Mouse (Mus musculus) stomach, embryonic 15.5 days (tissue): Measurements from ENCODE around the gene Sav1. TPM values are rescaled to one million over a fixed set of nuclear protein-coding genes. Genes with fewer than 3 reads are reported as not detected.
A peak's percentile ranks its signal among the peaks of the same experiment; 100 is the strongest.

Experiments
- ATAC-seq: fragments of 200-750 bp; cut with Nextera tagmentation; 2 replicates; pipeline ENCODE4 v1.8.0; 2017; ENCODE audit warnings: low read depth, moderate number of reproducible peaks, moderate TSS enrichment; ENCODE audit not compliant: insufficient read depth, low FRiP score
- H3K27ac ChIP-seq: fragments of 300-500 bp; sonication (generic); 2 replicates; pipeline ENCODE4 v1.5.1; 2015; ENCODE audit warnings: mild to moderate bottlenecking, inconsistent platforms
- H3K27me3 ChIP-seq: fragments of 300-500 bp; sonication (generic); replicated peaks from 2 replicates; pipeline ENCODE4 v1.6.1; 2015; ENCODE audit warnings: inconsistent platforms
- H3K36me3 ChIP-seq: fragments of 300-500 bp; sonication (generic); 2 replicates; pipeline ENCODE4 v1.6.1; 2015; ENCODE audit warnings: inconsistent platforms
- H3K4me1 ChIP-seq: fragments of 300-500 bp; sonication (generic); 2 replicates; pipeline ENCODE4 v1.6.1; 2015; ENCODE audit warnings: inconsistent platforms
- H3K4me2 ChIP-seq: fragments of 300-500 bp; sonication (generic); 2 replicates; pipeline ENCODE4 v1.6.1; 2015; ENCODE audit warnings: mild to moderate bottlenecking, inconsistent platforms
- H3K4me3 ChIP-seq: fragments of 300-500 bp; sonication (generic); replicated peaks from 2 replicates; pipeline ENCODE4 v1.5.1; 2015; ENCODE audit warnings: inconsistent platforms
- H3K9ac ChIP-seq: fragments of 300-500 bp; sonication (generic); 2 replicates; pipeline ENCODE4 v1.6.1; 2015; ENCODE audit warnings: inconsistent platforms
- H3K9me3 ChIP-seq: fragments of 300-500 bp; sonication (generic); 2 replicates; pipeline ENCODE4 v1.6.1; 2016; ENCODE audit warnings: inconsistent platforms
- WGBS: fragments of 180-500 bp; shearing (Covaris S2); methylation state at CpG from one replicate; pipeline ENCODE4 v1.1.7; 2015; 5-methylcytosine and 5-hydroxymethylcytosine counted together
- polyA plus RNA-seq: library from polyadenylated mRNA; unstranded; fragments of >200 nt; fragmentation: Nextera tagmentation; extraction: Ambion mirVana; gene quantifications from 2 replicates; pipeline ENCODE4 v1.2.1, GENCODE M21; 2015

Sav1 gene
- 6.0 and 7.2 TPM in 2 replicates for polyA plus RNA-seq

DNA sequence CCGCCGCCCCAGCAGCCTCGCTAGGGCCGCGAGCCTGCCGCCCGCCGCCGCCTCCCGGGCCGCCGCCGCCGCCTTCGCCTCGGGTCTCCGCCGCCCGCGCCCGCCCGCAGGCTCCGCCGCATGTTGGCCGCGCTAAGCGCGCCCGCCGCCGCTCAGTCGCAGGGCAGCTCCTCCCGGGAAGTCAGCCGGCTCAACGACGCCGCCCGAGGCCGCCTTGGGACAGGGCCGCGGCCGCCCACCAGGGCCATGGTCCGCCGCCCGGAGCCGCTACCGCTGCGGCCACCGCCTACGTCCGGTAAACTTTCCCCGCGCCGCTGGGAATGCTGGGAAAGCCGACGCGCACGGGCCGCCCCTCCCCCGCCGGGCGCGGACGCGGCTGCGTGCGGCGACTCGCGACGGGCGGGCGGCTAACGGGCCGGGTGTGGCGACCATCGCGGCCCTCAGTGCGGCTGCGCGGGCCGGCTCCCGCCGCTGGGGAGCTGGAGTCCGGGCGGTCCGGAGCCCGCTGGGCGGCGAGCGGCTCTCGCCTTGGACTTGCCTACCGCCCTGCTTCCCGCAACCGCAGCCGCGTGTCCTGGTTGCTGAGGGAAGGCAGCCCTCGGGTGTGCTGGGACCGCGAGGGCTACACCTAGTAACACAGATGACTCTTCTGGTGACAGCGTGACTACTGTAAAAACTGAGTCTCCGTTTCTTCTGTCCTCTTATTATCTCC lies at the start of gene Sav1:
Gene Sav1 (minus strand): TSS at position 217 of the 712 bp plus-strand sequence.
- H3K27ac ChIP-seq, result peak within 1 kb of the TSS; percentile 93
- under 1% methylated on average over 100 of the region's 102 CpGs for WGBS
- H3K4me3 ChIP-seq, result peak within 1 kb of the TSS; percentile 97
- ATAC-seq, result peak; percentile 95
- 0 out of 2 replicates have a peak, but pooled peaks cover 4% of the 10 kb centered on the region for H3K36me3 ChIP-seq
- peak within 1 kb of the TSS; percentile 65 for H3K4me2 ChIP-seq
- H3K9me3 ChIP-seq, result no peaks in the 10 kb centered on the region
- peak within 1 kb of the TSS; percentile 91 for H3K9ac ChIP-seq
- H3K27me3 ChIP-seq, result no peaks in the 10 kb centered on the region
- 0 out of 2 replicates have a peak, but pooled peaks cover 4% of the 10 kb centered on the region for H3K4me1 ChIP-seq

- peaks cover 8% of the 10 kb centered on the region for H3K36me3 ChIP-seq
Observed at GRCm38 (mm10) chr12:70026233-70026632, 39.4 kb upstream of the Sav1 start.

GRCm38 (mm10) chr12:70025431-70025830 lies 38.6 kb upstream of the Sav1 start:
- Histone ChIP-seq H3K9me3 (no peaks in the 10 kb centered on the region), H3K36me3 (peaks cover 14% of the 10 kb centered on the region), H3K4me2 (no peak overlapping the region), H3K27me3 (no peaks in the 10 kb centered on the region), H3K4me1 (no peaks in the 10 kb centered on the region), H3K4me3 (no peak overlapping the region), H3K9ac (no peak overlapping the region), H3K27ac (no peak overlapping the region)
- 88% methylated on average over 6 of the region's 6 CpGs for WGBS
- no peak for ATAC-seq

More at GRCm38 (mm10) chr12:70026233-70026632, 39.4 kb upstream of the Sav1 start:
- Histone ChIP-seq H3K9ac (no peak overlapping the region), H3K4me1 (no peaks in the 10 kb centered on the region), H3K27me3 (no peaks in the 10 kb centered on the region), H3K4me3 (no peak overlapping the region), H3K4me2 (no peak overlapping the region), H3K9me3 (no peaks in the 10 kb centered on the region), H3K27ac (no peak overlapping the region)
- ATAC-seq, result no peak

GRCm38 (mm10) chr12:70023580-70023979 lies 36.8 kb upstream of the Sav1 start:
- no peaks in the 10 kb centered on the region for H3K9me3 ChIP-seq
- no peak for ATAC-seq
- no peak overlapping the region for H3K4me2 ChIP-seq
- peaks cover 23% of the 10 kb centered on the region for H3K36me3 ChIP-seq
- 73% methylated on average over 4 of the region's 4 CpGs for WGBS
- no peak overlapping the region for H3K27ac ChIP-seq
- no peak overlapping the region for H3K4me3 ChIP-seq
- no peak overlapping the region for H3K9ac ChIP-seq
- no peaks in the 10 kb centered on the region for H3K27me3 ChIP-seq
- H3K4me1 ChIP-seq, result no peaks in the 10 kb centered on the region

DNA sequence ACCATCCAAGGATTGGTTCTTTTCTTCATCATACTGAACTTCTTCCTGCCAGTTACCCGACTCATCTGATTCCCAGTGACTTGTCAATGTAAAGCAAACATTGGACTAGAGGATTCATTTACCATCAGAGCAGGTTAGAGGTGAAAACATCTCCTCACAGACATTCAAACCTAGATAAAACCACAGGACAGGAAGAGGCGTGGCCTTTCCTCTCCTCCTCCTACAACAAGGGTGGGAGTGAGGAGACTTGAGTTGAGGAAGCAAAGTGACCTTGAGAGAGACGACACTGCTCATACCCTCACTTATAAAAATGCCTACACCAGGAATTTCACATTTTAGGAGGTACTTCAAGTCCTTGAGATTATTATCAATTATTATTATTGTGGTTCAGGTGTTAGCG lies 31.4 kb upstream of the Sav1 start:
- H3K36me3 ChIP-seq, result peaks cover 18% of the 10 kb centered on the region; the same call in 1 of the 2 replicates
- no peaks in the 10 kb centered on the region for H3K27me3 ChIP-seq
- no peaks in the 10 kb centered on the region for H3K9me3 ChIP-seq
- H3K27ac ChIP-seq, result no peak overlapping the region
- no peak overlapping the region for H3K4me2 ChIP-seq
- no peak overlapping the region for H3K4me3 ChIP-seq
- 72% methylated on average over 4 of the region's 4 CpGs for WGBS
- H3K4me1 ChIP-seq, result no peaks in the 10 kb centered on the region
- H3K9ac ChIP-seq, result no peak overlapping the region
- ATAC-seq, result no peak

DNA sequence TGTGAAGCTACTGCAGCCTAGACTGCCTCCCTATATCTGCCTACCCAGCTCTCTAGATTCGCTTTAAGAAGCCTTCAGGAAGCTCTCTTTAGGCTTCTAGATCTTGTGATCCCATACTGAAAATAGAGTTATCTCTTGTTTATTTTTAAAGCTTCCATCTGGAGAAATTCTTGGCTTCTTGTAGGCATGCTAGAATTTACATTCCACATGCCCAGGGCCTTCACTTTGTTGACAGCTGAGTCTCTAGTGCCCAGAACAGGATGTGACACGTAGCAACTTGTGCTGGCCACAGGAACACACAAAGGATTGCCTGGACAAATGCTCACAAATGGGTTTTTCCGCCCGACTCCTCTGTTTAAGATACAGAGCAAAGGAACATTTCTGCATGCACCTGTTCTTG lies 29.1 kb upstream of the Sav1 start:
- no peak overlapping the region for H3K9ac ChIP-seq
- no peaks in the 10 kb centered on the region for H3K27me3 ChIP-seq
- WGBS, result 64% methylated on average over 4 of the region's 4 CpGs
- H3K9me3 ChIP-seq, result no peaks in the 10 kb centered on the region
- no peak overlapping the region for H3K4me3 ChIP-seq
- H3K4me2 ChIP-seq, result no peak overlapping the region
- no peak for ATAC-seq
- H3K4me1 ChIP-seq, result no peaks in the 10 kb centered on the region
- H3K27ac ChIP-seq, result no peak overlapping the region
- peaks cover 17% of the 10 kb centered on the region; the same call in 1 of the 2 replicates for H3K36me3 ChIP-seq

GRCm38 (mm10) chr12:70011681-70012080 lies 24.9 kb upstream of the Sav1 start:
- H3K9me3 ChIP-seq, result no peaks in the 10 kb centered on the region
- 63% methylated on average over 5 of the region's 5 CpGs for WGBS
- no peaks in the 10 kb centered on the region for H3K27me3 ChIP-seq
- H3K4me3 ChIP-seq, result no peak overlapping the region
- ATAC-seq, result no peak
- no peak overlapping the region for H3K9ac ChIP-seq
- no peak overlapping the region for H3K4me2 ChIP-seq
- H3K27ac ChIP-seq, result no peak overlapping the region; the same call in 1 of the 2 replicates
- no peaks in the 10 kb centered on the region for H3K4me1 ChIP-seq
- peaks cover 3% of the 10 kb centered on the region; the same call in 1 of the 2 replicates for H3K36me3 ChIP-seq

DNA sequence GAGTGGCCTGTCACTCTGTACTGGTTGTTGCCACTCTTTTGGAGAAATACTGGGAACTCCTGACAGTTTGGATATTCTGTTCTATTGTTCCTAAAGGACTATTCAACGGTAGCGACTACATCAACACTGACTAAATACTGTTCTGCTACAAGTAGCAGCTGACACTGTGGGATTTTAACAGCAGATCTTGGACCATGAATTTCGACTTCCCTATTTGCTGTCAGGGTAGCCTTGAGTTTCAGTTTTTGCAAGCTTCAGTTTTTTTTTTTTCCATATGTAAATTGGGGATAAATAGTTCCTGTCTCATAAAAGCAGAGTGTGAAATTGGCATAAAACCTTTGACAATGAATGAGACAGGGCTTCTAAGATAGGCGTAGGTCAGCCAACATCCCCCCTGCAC lies 23.6 kb upstream of the Sav1 start:
- 90% methylated on average over 4 of the region's 4 CpGs for WGBS
- no peaks in the 10 kb centered on the region for H3K9me3 ChIP-seq

DNA sequence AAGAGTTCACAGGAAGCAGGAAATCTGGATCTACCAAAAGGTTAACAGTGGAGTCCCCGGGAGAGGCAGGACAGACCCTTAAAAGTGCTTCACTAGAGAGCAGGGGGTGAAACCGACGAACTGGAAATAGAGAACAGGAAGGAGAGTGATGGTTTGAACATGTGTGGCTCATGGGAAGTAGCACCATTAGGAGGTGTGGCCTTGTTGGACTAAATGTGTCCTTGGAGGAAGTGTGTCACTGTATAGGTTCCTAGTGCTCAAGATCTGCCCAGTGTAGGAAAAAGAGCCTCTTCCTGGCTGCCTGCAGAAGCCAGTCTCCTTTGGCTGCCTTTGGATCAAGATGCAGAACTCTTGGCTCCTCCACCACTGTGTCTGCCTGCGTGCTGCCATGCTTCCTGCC lies 18.3 kb upstream of the Sav1 start:
- no peaks in the 10 kb centered on the region for H3K4me1 ChIP-seq
- H3K4me2 ChIP-seq, result no peak overlapping the region
- WGBS, result 71% methylated on average over 4 of the region's 4 CpGs
- H3K9me3 ChIP-seq, result no peaks in the 10 kb centered on the region
- no peak overlapping the region for H3K27ac ChIP-seq
- no peaks in the 10 kb centered on the region for H3K27me3 ChIP-seq
- H3K36me3 ChIP-seq, result no peaks in the 10 kb centered on the region
- H3K9ac ChIP-seq, result no peak overlapping the region
- no peak for ATAC-seq
- H3K4me3 ChIP-seq, result no peak overlapping the region

More for the DNA sequence above, 23.6 kb upstream of the Sav1 start:
- no peaks in the 10 kb centered on the region for H3K4me1 ChIP-seq
- no peak overlapping the region for H3K4me3 ChIP-seq
- no peaks in the 10 kb centered on the region for H3K27me3 ChIP-seq
- H3K27ac ChIP-seq, result no peak overlapping the region
- no peak overlapping the region for H3K9ac ChIP-seq
- peaks cover 3% of the 10 kb centered on the region; the same call in 1 of the 2 replicates for H3K36me3 ChIP-seq
- no peak for ATAC-seq
- no peak overlapping the region for H3K4me2 ChIP-seq

- no peaks in the 10 kb centered on the region for H3K4me1 ChIP-seq
Observed at GRCm38 (mm10) chr12:69998186-69998983, 11.6 kb upstream of the Sav1 start.

DNA sequence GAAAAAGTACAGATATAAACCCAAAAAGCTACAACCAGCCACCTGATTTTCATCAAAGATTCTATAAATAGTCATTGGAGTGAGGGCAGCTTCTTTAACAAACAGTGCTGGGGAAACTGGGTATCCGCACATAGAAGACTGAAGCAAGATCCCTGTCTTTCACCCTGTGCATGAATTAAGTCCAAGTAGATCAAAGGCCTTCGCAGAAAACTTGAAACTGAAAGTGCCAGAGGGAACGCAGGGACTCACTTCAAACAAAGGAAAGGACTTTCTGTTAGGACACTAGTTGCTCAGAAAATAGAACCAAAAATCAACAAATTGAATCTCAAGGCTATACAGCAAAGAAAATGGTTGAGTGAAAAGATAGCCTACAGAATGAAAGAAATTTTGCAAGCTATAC lies 8.6 kb upstream of the Sav1 start:
- ATAC-seq, result no peak
- 67% methylated on average over 3 of the region's 3 CpGs for WGBS

More at GRCm38 (mm10) chr12:69998186-69998983, 11.6 kb upstream of the Sav1 start:
- H3K27me3 ChIP-seq, result no peaks in the 10 kb centered on the region
- no peaks in the 10 kb centered on the region for H3K9me3 ChIP-seq
- H3K4me3 ChIP-seq, result no peak overlapping the region
- WGBS, result 69% methylated on average over 13 of the region's 13 CpGs
- no peaks in the 10 kb centered on the region for H3K36me3 ChIP-seq
- no peak overlapping the region for H3K4me2 ChIP-seq
- no peak for ATAC-seq
- no peak overlapping the region for H3K9ac ChIP-seq
- H3K27ac ChIP-seq, result no peak overlapping the region

DNA sequence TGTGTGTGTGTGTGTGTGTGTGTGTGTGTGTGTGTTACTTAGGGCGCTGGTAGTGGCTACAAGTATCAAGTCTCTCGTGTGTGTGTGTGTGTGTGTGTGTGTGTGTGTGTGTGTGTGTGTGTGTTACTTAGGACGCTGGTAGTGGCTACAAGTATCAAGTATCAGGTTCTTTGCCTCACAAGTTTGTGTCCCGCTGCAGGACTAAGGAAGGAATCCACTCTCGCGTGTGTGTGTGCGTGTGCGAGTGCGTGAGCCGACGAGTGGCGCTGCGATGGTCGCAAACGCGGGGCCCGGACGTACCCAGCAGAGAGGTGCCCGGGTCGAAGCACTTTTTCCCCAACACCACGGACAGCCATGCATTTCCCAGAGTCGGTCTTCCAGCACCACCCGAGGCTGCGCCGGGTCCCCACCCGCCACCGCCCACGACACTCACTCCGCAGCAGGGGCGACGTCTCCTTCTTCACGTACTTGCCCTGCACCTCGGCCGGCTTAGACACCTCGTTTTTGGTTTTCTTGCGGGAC lies 500 bp downstream of the Sav1 start:
- Histone ChIP-seq H3K4me1 (0 out of 2 replicates have a peak, but pooled peaks cover 4% of the 10 kb centered on the region), H3K9me3 (no peaks in the 10 kb centered on the region), H3K9ac (peak overlapping the region; percentile 91), H3K36me3 (peaks cover 7% of the 10 kb centered on the region; the same call in 1 of the 2 replicates), H3K4me3 (peak overlapping the region; percentile 97), H3K27me3 (no peaks in the 10 kb centered on the region), H3K4me2 (peak overlapping the region; percentile 65), H3K27ac (peak overlapping the region; percentile 93)
- peak; percentile 43 for ATAC-seq
- 0% methylated on average over 34 of the region's 36 CpGs for WGBS

More for the DNA sequence above, 8.6 kb upstream of the Sav1 start:
- H3K9me3 ChIP-seq, result no peaks in the 10 kb centered on the region
- no peak overlapping the region for H3K9ac ChIP-seq
- H3K4me1 ChIP-seq, result no peaks in the 10 kb centered on the region
- H3K4me2 ChIP-seq, result no peak overlapping the region
- no peak overlapping the region for H3K27ac ChIP-seq
- H3K4me3 ChIP-seq, result no peak overlapping the region
- no peaks in the 10 kb centered on the region for H3K27me3 ChIP-seq
- H3K36me3 ChIP-seq, result no peaks in the 10 kb centered on the region
